Mouse (Mus musculus) heart, embryonic 10.5 days (tissue): Measurements from ENCODE around the gene Hrasls5. TPM values are rescaled to one million over a fixed set of nuclear protein-coding genes. Genes with fewer than 3 reads are reported as not detected.

ENCODE experiments used
- DNase-seq: peaks from one replicate; pipeline ENCODE4 v3.0.0-alpha.2; 2017; ENCODE audit warnings: low spot score
- H3K27ac ChIP-seq: fragments of 300-500 bp; sonication (generic); 2 replicates; pipeline ENCODE4 v1.5.1; 2016; ENCODE audit warnings: mild to moderate bottlenecking
- H3K27me3 ChIP-seq: fragments of 300-500 bp; sonication (generic); 2 replicates; pipeline ENCODE4 v1.6.1; 2016; ENCODE audit warnings: mild to moderate bottlenecking; ENCODE audit not compliant: poor library complexity, insufficient read depth, severe bottlenecking
- H3K36me3 ChIP-seq: fragments of 300-500 bp; sonication (generic); 2 replicates; pipeline ENCODE4 v1.6.1; 2016; ENCODE audit warnings: mild to moderate bottlenecking, moderate library complexity
- H3K4me1 ChIP-seq: fragments of 300-500 bp; sonication (generic); 2 replicates; pipeline ENCODE4 v1.6.1; 2016; ENCODE audit warnings: mild to moderate bottlenecking
- H3K4me3 ChIP-seq: fragments of 300-500 bp; sonication (generic); 2 replicates; pipeline ENCODE4 v1.5.1; 2016; ENCODE audit warnings: mild to moderate bottlenecking, moderate library complexity
- H3K9me3 ChIP-seq: fragments of 300-500 bp; sonication (generic); 2 replicates; pipeline ENCODE4 v1.6.1; 2016; ENCODE audit warnings: mild to moderate bottlenecking, moderate library complexity
- WGBS: fragments of 180-500 bp; shearing (Covaris S2); methylation state at CpG from one replicate; pipeline ENCODE4 v1.1.7; 2016; 5-methylcytosine and 5-hydroxymethylcytosine counted together
- polyA plus RNA-seq: library from polyadenylated mRNA; unstranded; fragments of >200 nt; fragmentation: Nextera tagmentation; extraction: Ambion mirVana; gene quantifications from 2 replicates; pipeline ENCODE4 v1.2.1, GENCODE M21; 2016

The Hrasls5 gene
- polyA plus RNA-seq = not detected in 2 replicates

GRCm38 (mm10) chr19:7611942-7612757, at the start of gene Hrasls5:
Gene Hrasls5 (plus strand): TSS chr19:7612541.
- Histone ChIP-seq H3K4me3 (peak within 1 kb of the TSS; percentile 63), H3K36me3 (no peaks in the 10 kb centered on the region), H3K27ac (peak within 1 kb of the TSS; percentile 72), H3K4me1 (peaks cover 12% of the 10 kb centered on the region), H3K27me3 (peaks cover 64% of the 10 kb centered on the region), H3K9me3 (no peaks in the 10 kb centered on the region)
- peak; percentile 75 for DNase-seq
- 4% methylated on average over 54 of the region's 54 CpGs for WGBS

- peak; percentile 56 for DNase-seq
- WGBS = 78% methylated on average over 10 of the region's 10 CpGs
- H3K4me3 ChIP-seq = no peak overlapping the region
Observed at GRCm38 (mm10) chr19:7562601-7563129, 49.7 kb upstream of the Hrasls5 start.

DNA sequence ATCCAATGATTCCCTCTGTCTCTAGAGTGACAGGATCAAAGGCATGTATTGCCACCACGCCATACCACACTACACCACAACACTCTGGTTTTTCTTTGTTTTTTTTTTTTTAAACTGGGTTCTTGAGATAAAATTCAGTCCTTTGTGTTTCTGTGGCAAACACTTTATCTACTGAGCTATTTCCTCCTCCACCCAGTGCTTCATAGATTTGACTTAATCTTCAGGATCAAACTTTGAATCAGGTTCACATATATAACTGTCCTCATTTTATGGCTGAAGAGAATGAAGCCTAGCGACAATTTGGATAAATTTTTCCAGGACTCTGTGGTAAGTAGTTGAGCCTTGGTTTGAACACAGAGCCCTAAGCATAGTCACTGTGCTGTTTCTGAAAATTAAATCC, 48.7 kb upstream of the Hrasls5 start:
- no peak overlapping the region for H3K27ac ChIP-seq
- peak; percentile 52 for DNase-seq
- H3K4me3 ChIP-seq = no peak overlapping the region
- H3K9me3 ChIP-seq = no peaks in the 10 kb centered on the region
- 76% methylated on average over 2 of the region's 2 CpGs for WGBS
- H3K27me3 ChIP-seq = no peaks in the 10 kb centered on the region
- peaks cover 2% of the 10 kb centered on the region; the same call in 1 of the 2 replicates for H3K4me1 ChIP-seq
- H3K36me3 ChIP-seq = peaks cover 4% of the 10 kb centered on the region; the same call in 1 of the 2 replicates

More at GRCm38 (mm10) chr19:7562601-7563129, 49.7 kb upstream of the Hrasls5 start:
- Histone ChIP-seq H3K36me3 (peaks cover 4% of the 10 kb centered on the region; the same call in 1 of the 2 replicates), H3K4me1 (peaks cover 11% of the 10 kb centered on the region), H3K9me3 (no peaks in the 10 kb centered on the region), H3K27ac (no peak overlapping the region), H3K27me3 (no peaks in the 10 kb centered on the region)

DNA sequence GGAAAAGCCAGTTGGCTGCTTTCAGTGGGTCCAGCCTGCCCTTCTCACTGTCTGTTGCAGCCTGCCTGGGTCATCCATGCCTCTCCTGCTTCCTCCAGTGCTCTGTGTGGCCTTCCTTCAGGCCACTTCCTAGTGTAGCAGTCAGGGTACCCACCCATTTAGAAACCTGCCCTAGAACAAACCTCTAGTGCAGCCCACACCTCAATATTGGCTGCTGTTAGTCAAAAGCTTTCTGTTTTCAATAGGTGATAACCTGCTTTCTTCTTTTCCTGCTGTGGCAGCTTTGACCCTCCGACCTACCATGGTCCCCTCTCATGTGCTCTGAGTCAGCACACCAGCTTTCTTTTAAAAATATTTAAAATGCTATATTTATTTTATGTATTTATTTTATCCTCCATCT, 47.9 kb upstream of the Hrasls5 start:
- no peaks in the 10 kb centered on the region for H3K27me3 ChIP-seq
- H3K9me3 ChIP-seq = no peaks in the 10 kb centered on the region
- 71% methylated on average over 1 of the region's 1 CpGs for WGBS
- H3K27ac ChIP-seq = no peak overlapping the region
- peaks cover 2% of the 10 kb centered on the region; the same call in 1 of the 2 replicates for H3K36me3 ChIP-seq
- H3K4me3 ChIP-seq = no peak overlapping the region
- peak; percentile 57 for DNase-seq
- H3K4me1 ChIP-seq = peaks cover 2% of the 10 kb centered on the region; the same call in 1 of the 2 replicates

DNA sequence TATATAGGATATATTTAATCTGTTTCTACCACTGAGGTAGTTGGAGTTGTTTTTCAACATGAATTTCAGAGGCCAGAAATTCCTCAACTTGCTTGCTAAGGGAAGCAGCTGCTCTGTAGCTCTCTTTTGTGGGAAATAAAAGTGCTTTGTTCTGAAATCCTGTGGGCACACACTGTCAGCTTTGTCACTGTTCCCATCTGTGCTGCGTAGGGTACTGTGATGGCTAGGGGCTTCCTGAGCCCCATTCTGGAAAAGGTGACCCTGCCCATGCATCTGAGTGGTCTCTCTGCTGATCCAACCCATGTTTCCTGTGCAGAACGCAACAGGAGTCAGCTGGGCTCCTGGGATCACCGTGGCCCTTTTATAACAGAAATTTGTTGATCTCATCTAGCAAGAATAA, 45.5 kb upstream of the Hrasls5 start:
- Histone ChIP-seq H3K4me1 (no peaks in the 10 kb centered on the region; the same call in 1 of the 2 replicates), H3K9me3 (no peaks in the 10 kb centered on the region), H3K4me3 (no peak overlapping the region), H3K27ac (no peak overlapping the region), H3K27me3 (no peaks in the 10 kb centered on the region), H3K36me3 (no peaks in the 10 kb centered on the region)
- 73% methylated on average over 3 of the region's 3 CpGs for WGBS
- peak; percentile 60 for DNase-seq

GRCm38 (mm10) chr19:7568364-7568763, 44.0 kb upstream of the Hrasls5 start:
- H3K27ac ChIP-seq = no peak overlapping the region
- WGBS = 42% methylated on average over 3 of the region's 3 CpGs
- H3K9me3 ChIP-seq = no peaks in the 10 kb centered on the region
- H3K4me1 ChIP-seq = no peaks in the 10 kb centered on the region; the same call in 1 of the 2 replicates
- H3K4me3 ChIP-seq = no peak overlapping the region
- no peaks in the 10 kb centered on the region for H3K27me3 ChIP-seq
- peak; percentile 59 for DNase-seq
- no peaks in the 10 kb centered on the region for H3K36me3 ChIP-seq

GRCm38 (mm10) chr19:7569650-7570049, 42.7 kb upstream of the Hrasls5 start:
- WGBS = 83% methylated on average over 5 of the region's 5 CpGs
- Histone ChIP-seq H3K27ac (no peak overlapping the region), H3K9me3 (no peaks in the 10 kb centered on the region), H3K27me3 (no peaks in the 10 kb centered on the region), H3K36me3 (0 out of 2 replicates have a peak, but pooled peaks cover 3% of the 10 kb centered on the region), H3K4me1 (no peaks in the 10 kb centered on the region; the same call in 1 of the 2 replicates), H3K4me3 (no peak overlapping the region)
- no peak for DNase-seq

GRCm38 (mm10) chr19:7576180-7576579, 36.2 kb upstream of the Hrasls5 start:
- no peak overlapping the region for H3K4me3 ChIP-seq
- H3K9me3 ChIP-seq = no peaks in the 10 kb centered on the region
- no peaks in the 10 kb centered on the region for H3K27me3 ChIP-seq
- 82% methylated on average over 1 of the region's 1 CpGs for WGBS
- peaks cover 26% of the 10 kb centered on the region for H3K36me3 ChIP-seq
- H3K27ac ChIP-seq = no peak overlapping the region
- H3K4me1 ChIP-seq = peaks cover 7% of the 10 kb centered on the region; the same call in 1 of the 2 replicates
- DNase-seq = no peak

DNA sequence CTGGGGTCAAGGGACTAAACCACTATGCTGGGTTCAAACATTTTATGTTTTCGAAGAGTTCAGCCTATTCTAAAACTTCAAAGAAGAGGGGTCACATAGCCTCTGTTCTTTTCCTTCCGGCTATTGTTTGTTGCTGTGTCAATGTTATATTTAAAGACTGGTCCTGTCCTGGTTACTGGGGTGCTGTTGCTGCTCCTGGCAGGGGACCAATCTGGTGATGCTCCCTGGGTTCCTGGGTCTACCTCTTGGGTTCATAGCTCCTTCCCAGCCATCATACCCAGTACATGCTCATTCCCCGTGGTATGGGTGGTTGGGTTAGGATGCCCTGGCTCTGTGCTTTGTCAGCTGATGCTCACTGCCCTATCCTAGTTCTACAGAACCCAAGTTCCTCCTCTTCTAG, 34.6 kb upstream of the Hrasls5 start:
- H3K27ac ChIP-seq = no peak overlapping the region
- no peak overlapping the region for H3K4me3 ChIP-seq
- 83% methylated on average over 3 of the region's 3 CpGs for WGBS
- no peaks in the 10 kb centered on the region for H3K27me3 ChIP-seq
- peaks cover 26% of the 10 kb centered on the region for H3K36me3 ChIP-seq
- no peaks in the 10 kb centered on the region for H3K9me3 ChIP-seq
- DNase-seq = no peak
- H3K4me1 ChIP-seq = peaks cover 8% of the 10 kb centered on the region; the same call in 1 of the 2 replicates

DNA sequence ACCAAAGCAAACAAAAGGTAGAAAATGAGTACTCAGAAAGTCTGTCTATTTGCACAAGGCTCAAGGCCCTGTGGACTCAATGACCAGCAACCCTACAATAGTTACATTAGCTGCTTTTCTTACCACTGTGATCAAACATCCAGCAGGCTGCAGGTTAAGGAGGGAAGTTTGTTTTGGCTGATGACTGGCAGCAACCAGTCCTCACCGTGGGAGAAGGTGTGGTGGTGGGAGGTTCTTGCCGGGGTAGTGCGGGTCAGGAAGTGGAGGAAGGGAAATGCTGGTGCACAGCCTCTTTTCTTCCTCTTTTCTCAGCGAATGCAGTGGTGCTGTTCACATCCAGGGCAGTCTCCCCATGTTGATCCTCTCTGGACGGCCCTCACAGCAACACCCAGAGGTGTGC, 31.3 kb upstream of the Hrasls5 start:
- H3K27ac ChIP-seq = no peak overlapping the region
- H3K4me1 ChIP-seq = peaks cover 18% of the 10 kb centered on the region; the same call in 1 of the 2 replicates
- H3K36me3 ChIP-seq = peaks cover 15% of the 10 kb centered on the region
- H3K9me3 ChIP-seq = no peaks in the 10 kb centered on the region
- 50% methylated on average over 5 of the region's 5 CpGs for WGBS
- H3K4me3 ChIP-seq = no peak overlapping the region
- DNase-seq = no peak
- H3K27me3 ChIP-seq = no peaks in the 10 kb centered on the region

GRCm38 (mm10) chr19:7583101-7583500, 29.2 kb upstream of the Hrasls5 start:
- H3K9me3 ChIP-seq = no peaks in the 10 kb centered on the region
- H3K4me1 ChIP-seq = peaks cover 18% of the 10 kb centered on the region; the same call in 1 of the 2 replicates
- H3K4me3 ChIP-seq = no peak overlapping the region
- no peaks in the 10 kb centered on the region for H3K27me3 ChIP-seq
- peak overlapping the region; percentile 29; the same call in 1 of the 2 replicates for H3K27ac ChIP-seq
- 35% methylated on average over 7 of the region's 7 CpGs for WGBS
- no peak for DNase-seq
- peaks cover 21% of the 10 kb centered on the region for H3K36me3 ChIP-seq

- no peaks in the 10 kb centered on the region for H3K27me3 ChIP-seq
- DNase-seq = no peak
- peaks cover 25% of the 10 kb centered on the region for H3K36me3 ChIP-seq
- H3K27ac ChIP-seq = peak overlapping the region; percentile 29; the same call in 1 of the 2 replicates
- H3K4me1 ChIP-seq = peaks cover 18% of the 10 kb centered on the region; the same call in 1 of the 2 replicates
- no peaks in the 10 kb centered on the region for H3K9me3 ChIP-seq
- no peak overlapping the region for H3K4me3 ChIP-seq
- WGBS = 81% methylated on average over 3 of the region's 3 CpGs
Observed at GRCm38 (mm10) chr19:7583599-7583998, 28.7 kb upstream of the Hrasls5 start.

DNA sequence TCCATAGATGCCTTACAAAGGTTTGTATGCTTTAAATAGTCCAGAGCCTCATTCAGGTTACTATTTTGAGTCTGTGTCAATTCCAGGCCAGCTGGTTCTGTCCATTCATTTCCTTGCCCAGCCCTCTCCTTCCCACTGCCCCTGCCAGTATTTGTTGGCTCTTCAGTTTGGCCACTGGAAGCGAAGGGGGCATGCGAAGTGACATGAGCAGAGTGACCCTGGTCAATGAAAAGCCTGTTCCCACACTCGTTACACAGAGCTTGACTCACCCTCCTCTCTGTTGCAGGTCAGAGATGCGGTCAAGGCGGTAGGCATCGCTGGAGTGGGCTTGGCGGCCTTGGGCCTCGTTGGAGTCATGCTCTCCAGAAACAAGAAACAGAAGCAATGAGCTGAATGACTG, 27.1 kb upstream of the Hrasls5 start:
- WGBS = 83% methylated on average over 8 of the region's 8 CpGs
- peaks cover 16% of the 10 kb centered on the region; the same call in 1 of the 2 replicates for H3K36me3 ChIP-seq
- DNase-seq = no peak
- H3K4me1 ChIP-seq = peaks cover 17% of the 10 kb centered on the region; the same call in 1 of the 2 replicates
- H3K27me3 ChIP-seq = no peaks in the 10 kb centered on the region
- H3K9me3 ChIP-seq = no peaks in the 10 kb centered on the region
- H3K27ac ChIP-seq = no peak overlapping the region
- no peak overlapping the region for H3K4me3 ChIP-seq
